Mouse (Mus musculus): ENCODE results near the gene Apoa5.

GRCm38 (mm10) chr9:46227064-46227614 lies 41.3 kb upstream of the Apoa5 start:
- TF ChIP-seq FLI1 (IDR thresholded peaks at IDR 0.05; ENCODE audit: low read length) (no peak), GATA1 (IDR thresholded peaks at IDR 0.05; ENCODE audit: borderline replicate concordance, low read length) (no peak)
